Mouse (Mus musculus): Measurements from ENCODE around the gene Ctdnep1. TPM values are rescaled to one million over a fixed set of nuclear protein-coding genes. Genes with fewer than 3 reads are reported as not detected.

The Ctdnep1 gene
- polyA plus RNA-seq, 1 experiment from 2014 or later: 27.1 TPM

GRCm38 (mm10) chr11:70026689-70027088 lies 45.7 kb downstream of the Ctdnep1 start:
- H3K4me3 ChIP-seq: peak overlapping the region; percentile 29
- 6% methylated on average over 19 of the region's 19 CpGs for WGBS
- peak overlapping the region; percentile 96 for H3K27ac ChIP-seq (replicated peaks)
- peak overlapping the region; percentile 66 for H3K4me2 ChIP-seq
- peaks cover 8% of the 10 kb centered on the region for H3K36me3 ChIP-seq
- H3K9me3 ChIP-seq: no peaks in the 10 kb centered on the region
- H3K27me3 ChIP-seq: no peaks in the 10 kb centered on the region
- peak overlapping the region; percentile 13; the same call in 1 of the 2 replicates for H3K9ac ChIP-seq
- ATAC-seq (ENCODE audit: low FRiP score, low read depth): no peak
- H3K4me1 ChIP-seq (replicated peaks): peaks cover 91% of the 10 kb centered on the region

DNA sequence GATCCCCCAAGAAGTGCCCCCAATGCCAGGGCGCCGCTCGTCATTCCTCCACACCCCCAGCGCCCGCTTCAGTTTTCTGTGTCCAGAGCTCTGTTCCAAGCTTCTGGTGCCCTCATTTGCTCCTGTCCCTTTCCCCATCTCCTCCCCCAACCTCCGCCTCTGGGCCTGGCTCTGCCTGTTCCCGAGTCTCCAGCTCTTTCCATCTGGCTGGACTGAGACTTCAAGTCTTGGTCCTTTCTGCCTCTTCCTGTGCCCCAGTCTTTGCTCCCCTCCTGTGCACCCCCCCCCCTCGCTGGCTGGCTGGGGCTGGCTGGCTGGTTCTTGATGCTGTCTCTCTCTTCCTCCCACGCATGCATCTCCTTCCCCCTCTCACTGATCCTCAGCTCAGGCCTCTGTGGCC lies 46.4 kb downstream of the Ctdnep1 start:
- H3K9me3 ChIP-seq: no peaks in the 10 kb centered on the region
- ATAC-seq (ENCODE audit: low FRiP score, low read depth): no peak
- no peaks in the 10 kb centered on the region for H3K27me3 ChIP-seq
- peak overlapping the region; percentile 13; the same call in 1 of the 2 replicates for H3K9ac ChIP-seq
- peak overlapping the region; percentile 29 for H3K4me3 ChIP-seq
- H3K36me3 ChIP-seq: peaks cover 15% of the 10 kb centered on the region
- peak overlapping the region; percentile 96 for H3K27ac ChIP-seq (replicated peaks)
- WGBS: 33% methylated on average over 9 of the region's 9 CpGs
- peak overlapping the region; percentile 66 for H3K4me2 ChIP-seq
- peaks cover 84% of the 10 kb centered on the region for H3K4me1 ChIP-seq (replicated peaks)

- H3K4me2 ChIP-seq: peak overlapping the region; percentile 66
- H3K36me3 ChIP-seq: peaks cover 26% of the 10 kb centered on the region
- no peaks in the 10 kb centered on the region for H3K9me3 ChIP-seq
- peak overlapping the region; percentile 96 for H3K27ac ChIP-seq (replicated peaks)
- ATAC-seq (ENCODE audit: low FRiP score, low read depth): peak; percentile 7; the same call in 1 of the 2 replicates
- peak overlapping the region; percentile 37 for H3K4me3 ChIP-seq
- 17% methylated on average over 12 of the region's 12 CpGs for WGBS
- H3K4me1 ChIP-seq (replicated peaks): peaks cover 73% of the 10 kb centered on the region
- no peaks in the 10 kb centered on the region for H3K27me3 ChIP-seq
- peak overlapping the region; percentile 30 for H3K9ac ChIP-seq
Observed at GRCm38 (mm10) chr11:70028401-70029129, 47.6 kb downstream of the Ctdnep1 start.

DNA sequence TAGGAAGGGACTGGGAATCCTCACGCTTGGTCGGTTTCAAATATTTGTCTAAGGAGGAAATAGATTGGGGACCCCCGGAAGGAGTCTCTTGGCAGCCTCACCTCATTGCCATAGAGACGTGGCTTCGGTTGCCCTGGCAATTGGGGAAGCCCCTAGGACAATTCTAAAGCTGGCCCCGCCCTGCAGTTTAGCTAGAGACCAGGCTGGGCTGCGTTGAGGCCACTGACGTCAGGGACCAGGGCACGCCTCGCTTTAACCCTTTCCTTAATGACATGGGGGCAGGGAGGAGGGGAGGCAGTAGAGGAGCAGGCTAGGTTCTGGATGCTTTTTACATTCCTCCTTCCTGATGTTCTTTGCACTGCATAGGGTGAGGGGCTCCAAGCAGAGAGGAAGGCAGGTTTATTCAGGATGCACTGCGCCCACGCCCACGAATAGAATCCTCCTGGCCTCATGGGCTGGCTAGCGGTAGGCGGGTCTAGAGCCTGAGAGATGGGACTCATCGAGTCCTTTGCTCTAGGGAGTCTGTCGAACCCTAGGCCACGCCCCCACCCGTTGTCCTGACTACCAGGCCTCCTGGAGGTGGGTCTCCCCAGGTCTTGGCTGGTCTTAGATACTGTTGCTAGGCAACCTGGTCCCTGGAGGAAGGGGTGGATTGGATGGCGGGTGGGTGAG lies 48.3 kb downstream of the Ctdnep1 start:
- H3K9me3 ChIP-seq: no peaks in the 10 kb centered on the region
- H3K4me2 ChIP-seq: peak overlapping the region; percentile 66
- H3K27ac ChIP-seq (replicated peaks): peak overlapping the region; percentile 96
- H3K27me3 ChIP-seq: no peaks in the 10 kb centered on the region
- peak overlapping the region; percentile 50 for H3K9ac ChIP-seq
- ATAC-seq (ENCODE audit: low FRiP score, low read depth): peak; percentile 93
- peaks cover 30% of the 10 kb centered on the region for H3K36me3 ChIP-seq
- under 1% methylated on average over 20 of the region's 20 CpGs for WGBS
- H3K4me3 ChIP-seq: peak overlapping the region; percentile 37
- peaks cover 66% of the 10 kb centered on the region for H3K4me1 ChIP-seq (replicated peaks)

GRCm38 (mm10) chr11:70029829-70030550 lies 49.0 kb downstream of the Ctdnep1 start:
- Histone ChIP-seq H3K4me3 (peak overlapping the region; percentile 37), H3K9ac (peak overlapping the region; percentile 50), H3K27ac (replicated peaks) (peak overlapping the region; percentile 96), H3K27me3 (no peaks in the 10 kb centered on the region), H3K9me3 (no peaks in the 10 kb centered on the region), H3K4me2 (peak overlapping the region; percentile 66), H3K4me1 (replicated peaks) (peaks cover 58% of the 10 kb centered on the region), H3K36me3 (peaks cover 33% of the 10 kb centered on the region)
- WGBS: 18% methylated on average over 11 of the region's 11 CpGs
- peak; percentile 27 for ATAC-seq (ENCODE audit: low FRiP score, low read depth)

DNA sequence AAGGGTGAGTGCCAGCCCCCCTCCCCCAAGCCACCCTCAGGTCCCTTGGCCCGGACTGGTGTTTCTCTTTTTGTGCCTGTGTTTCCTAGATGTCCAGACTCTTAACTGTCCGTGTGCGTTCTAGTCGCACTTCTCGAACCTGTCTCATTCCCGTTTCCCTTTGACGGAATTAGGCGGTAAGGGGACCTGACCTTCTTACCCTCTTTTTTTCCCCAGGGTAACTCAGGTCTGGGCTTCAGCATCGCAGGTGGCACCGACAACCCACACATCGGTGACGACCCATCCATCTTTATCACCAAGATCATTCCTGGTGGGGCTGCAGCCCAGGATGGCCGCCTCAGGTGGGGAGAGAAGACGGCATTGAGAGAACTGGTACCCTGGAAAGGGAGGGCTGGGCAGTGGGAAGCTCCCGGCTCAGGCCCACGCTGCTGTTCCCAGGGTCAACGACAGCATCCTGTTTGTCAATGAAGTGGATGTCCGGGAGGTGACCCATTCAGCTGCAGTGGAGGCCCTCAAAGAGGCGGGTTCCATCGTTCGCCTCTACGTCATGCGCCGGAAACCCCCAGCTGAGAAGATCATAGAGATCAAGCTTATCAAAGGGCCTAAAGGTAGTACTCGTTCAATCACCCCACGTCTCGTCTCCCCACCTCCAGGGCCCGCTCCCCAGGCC lies 49.8 kb downstream of the Ctdnep1 start:
- Histone ChIP-seq H3K27me3 (no peaks in the 10 kb centered on the region), H3K4me3 (no peak overlapping the region), H3K9me3 (no peaks in the 10 kb centered on the region), H3K9ac (peak overlapping the region; percentile 50; the same call in 1 of the 2 replicates), H3K27ac (replicated peaks) (peak overlapping the region; percentile 96), H3K36me3 (peaks cover 33% of the 10 kb centered on the region), H3K4me2 (peak overlapping the region; percentile 66), H3K4me1 (replicated peaks) (peaks cover 50% of the 10 kb centered on the region)
- WGBS: 84% methylated on average over 28 of the region's 28 CpGs
- no peak for ATAC-seq (ENCODE audit: low FRiP score, low read depth)

- H3K27me3 ChIP-seq: no peaks in the 10 kb centered on the region
- H3K4me1 ChIP-seq (replicated peaks): peaks cover 45% of the 10 kb centered on the region
- 95% methylated on average over 11 of the region's 11 CpGs for WGBS
- ATAC-seq (ENCODE audit: low FRiP score, low read depth): no peak
- H3K4me2 ChIP-seq: no peak overlapping the region
- no peak overlapping the region for H3K9ac ChIP-seq
- 0 out of 2 replicates have a peak overlapping the region, but pooled peaks have one; percentile 25 for H3K27ac ChIP-seq (replicated peaks)
- no peak overlapping the region for H3K4me3 ChIP-seq
- H3K36me3 ChIP-seq: peaks cover 33% of the 10 kb centered on the region
- H3K9me3 ChIP-seq: no peaks in the 10 kb centered on the region
Observed at GRCm38 (mm10) chr11:70031321-70031670, 50.3 kb downstream of the Ctdnep1 start.

- Histone ChIP-seq H3K4me1 (replicated peaks) (no peaks in the 10 kb centered on the region), H3K9me3 (no peaks in the 10 kb centered on the region), H3K36me3 (peaks cover 45% of the 10 kb centered on the region), H3K27me3 (no peaks in the 10 kb centered on the region), H3K4me2 (no peak overlapping the region), H3K9ac (no peak overlapping the region), H3K4me3 (no peak overlapping the region), H3K27ac (replicated peaks) (no peak overlapping the region)
- WGBS: 83% methylated on average over 7 of the region's 7 CpGs
- ATAC-seq (ENCODE audit: low FRiP score, low read depth): no peak
Observed at GRCm38 (mm10) chr11:70038174-70038573, 57.2 kb downstream of the Ctdnep1 start.

GRCm38 (mm10) chr11:70039631-70040030 lies 58.7 kb downstream of the Ctdnep1 start:
- Histone ChIP-seq H3K9me3 (no peaks in the 10 kb centered on the region), H3K4me2 (no peak overlapping the region), H3K36me3 (peaks cover 46% of the 10 kb centered on the region), H3K27ac (replicated peaks) (no peak overlapping the region), H3K27me3 (no peaks in the 10 kb centered on the region), H3K4me3 (no peak overlapping the region), H3K4me1 (replicated peaks) (no peaks in the 10 kb centered on the region), H3K9ac (no peak overlapping the region)
- no peak for ATAC-seq (ENCODE audit: low FRiP score, low read depth)
- 95% methylated on average over 10 of the region's 10 CpGs for WGBS

DNA sequence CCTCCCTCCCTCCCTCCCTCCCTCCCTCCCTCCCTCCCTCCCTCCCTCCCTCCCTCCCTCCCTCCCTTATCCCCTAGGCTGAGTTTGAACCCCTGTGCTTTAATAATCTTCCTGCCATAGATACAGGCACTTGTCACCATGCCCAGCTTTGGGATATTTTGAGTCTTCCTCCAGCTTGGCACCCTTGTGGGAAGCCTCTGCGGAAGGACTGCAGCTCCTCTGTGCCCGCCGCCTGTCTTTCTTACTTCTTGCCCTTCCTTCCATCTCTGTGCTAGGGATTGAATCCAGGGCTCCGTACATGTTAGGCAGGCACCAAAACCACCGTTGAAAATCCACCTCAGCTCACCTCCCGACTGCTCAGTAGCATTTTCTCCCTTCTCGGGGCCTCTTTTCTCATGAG lies 59.2 kb downstream of the Ctdnep1 start:
- Histone ChIP-seq H3K9me3 (no peaks in the 10 kb centered on the region), H3K27me3 (no peaks in the 10 kb centered on the region), H3K4me3 (no peak overlapping the region), H3K4me2 (no peak overlapping the region), H3K36me3 (peaks cover 50% of the 10 kb centered on the region), H3K4me1 (replicated peaks) (no peaks in the 10 kb centered on the region), H3K27ac (replicated peaks) (no peak overlapping the region), H3K9ac (no peak overlapping the region)
- WGBS: 92% methylated on average over 7 of the region's 7 CpGs
- ATAC-seq (ENCODE audit: low FRiP score, low read depth): no peak

All from hindbrain, embryonic 15.5 days (tissue).